27 mouse cellular contexts compared by ENCODE assay signal in the genomic region with DNA sequence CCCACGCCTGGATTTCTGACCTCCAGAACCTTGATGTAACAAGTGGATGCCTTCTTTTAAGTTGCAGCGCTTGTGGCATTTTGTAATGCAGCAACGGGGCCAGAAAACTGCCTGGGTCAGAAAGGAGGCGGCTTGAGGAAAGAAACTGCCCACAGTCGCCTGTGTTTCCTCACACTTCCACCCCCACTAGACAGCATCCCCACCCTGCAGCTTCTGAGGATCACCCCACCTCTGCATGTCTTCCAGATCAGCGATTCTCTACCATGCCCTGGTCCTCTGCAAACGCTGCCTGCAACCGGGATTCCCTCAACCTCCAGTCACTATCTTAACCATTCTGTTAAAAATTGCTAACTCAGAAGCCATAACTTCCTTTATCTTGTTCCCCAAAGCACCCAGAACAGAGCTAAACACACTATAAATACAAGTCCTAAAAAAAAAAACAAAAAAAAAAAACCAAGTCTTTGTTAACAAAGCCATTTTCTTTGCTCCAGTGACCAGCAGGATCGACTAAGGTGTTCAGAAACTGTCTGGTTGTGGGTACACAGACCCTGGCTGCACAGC. TPM values are rescaled to one million over a fixed set of nuclear protein-coding genes. Genes with fewer than 3 reads are reported as not detected.
DNase-seq lines count a peak whose midpoint lies in the region; ATAC-seq and TF ChIP-seq lines count a peak whose summit lies in the region.
"Had no signal": no experiment of that assay in that cellular context is flagged by ENCODE, and none has a peak within 500 bp of the region (broad histone marks: within the 10 kb centered on the region; RNA-seq: fewer than 3 reads in every experiment).

No protein-coding gene starts in this region.

- no peaks in the 10 kb centered on the region for H3K27me3 ChIP-seq in hindbrain, embryonic 13.5 days
- H3K27me3 ChIP-seq in hindbrain, embryonic 16.5 days (replicated peaks; ENCODE audit: control insufficient read depth, insufficient read depth, low read length): no peaks in the 10 kb centered on the region
- H3K27me3 ChIP-seq in CH12.LX (replicated peaks): no peaks in the 10 kb centered on the region
- peaks cover 31% of the 10 kb centered on the region for H3K27me3 ChIP-seq in megakaryocyte, embryonic 14.5 days (replicated peaks)
- H3K27me3 ChIP-seq: forebrain, embryonic 13.5 days; hindbrain, embryonic 15.5 days; intestine, embryonic 15.5 days; limb, embryonic 15.5 days; liver, embryonic 15.5 days; lung, embryonic 15.5 days had no signal

- H3K9me3 ChIP-seq in hindbrain, embryonic 13.5 days: no peaks in the 10 kb centered on the region
- H3K9me3 ChIP-seq in hindbrain, embryonic 16.5 days (ENCODE audit: control insufficient read depth, low read length): no peaks in the 10 kb centered on the region
- no peaks in the 10 kb centered on the region for H3K9me3 ChIP-seq in CH12.LX (replicated peaks; ENCODE audit: low read length)
- H3K9me3 ChIP-seq in megakaryocyte, embryonic 14.5 days: no peaks in the 10 kb centered on the region
- H3K9me3 ChIP-seq: forebrain, embryonic 13.5 days; hindbrain, embryonic 15.5 days; intestine, embryonic 15.5 days; limb, embryonic 15.5 days; liver, embryonic 15.5 days; lung, embryonic 15.5 days; midbrain, embryonic 12.5 days had no signal

- dilution Hi-C loops in CH12.LX (cut with MboI; ENCODE audit: extremely low pct_ligation_motif_present, extremely low pct_unique_long_range_greater_than_20kb, low sequenced_read_pairs): no loop called here

- ATAC-seq in hindbrain, embryonic 13.5 days (ENCODE audit: low FRiP score): no peak
- ATAC-seq in hindbrain, embryonic 16.5 days: no peak
- ATAC-seq: forebrain, embryonic 13.5 days; intestine, embryonic 15.5 days had no signal

- no peak for TF ChIP-seq POLR2A in CH12.LX (IDR thresholded peaks at IDR 0.05; ENCODE audit: low read depth, low read length)

- no peak overlapping the region for H3K4me3 ChIP-seq in hindbrain, embryonic 13.5 days
- no peak overlapping the region for H3K4me3 ChIP-seq in hindbrain, embryonic 16.5 days (ENCODE audit: low read length)
- H3K4me3 ChIP-seq in CH12.LX (replicated peaks in 1 of 3; ENCODE audit: low read depth in 2 of 3, low read length in 2 of 3, poor library complexity in 1 of 3): no peak overlapping the region
- H3K4me3 ChIP-seq in megakaryocyte, embryonic 14.5 days (replicated peaks): peak overlapping the region; percentile 76
- H3K4me3 ChIP-seq: forebrain, embryonic 13.5 days; heart, adult 2 months; hindbrain, embryonic 15.5 days; intestine, embryonic 15.5 days; layer of hippocampus, adult 2 months; limb, embryonic 15.5 days; liver, embryonic 15.5 days; lung, embryonic 15.5 days; midbrain, embryonic 12.5 days had no signal

- in situ Hi-C loops in CH12.LX (cut with MboI; ENCODE audit: low pct_ligation_motif_present, low pct_unique_long_range_greater_than_20kb, low sequenced_read_pairs): loop anchor here (5.0 kb wide), 1 partner anchor 32 kb away; no protein-coding TSS in a partner anchor

- no peaks in the 10 kb centered on the region for H3K79me2 ChIP-seq in CH12.LX (replicated peaks; ENCODE audit: control insufficient read depth, extremely low read depth, insufficient read depth, poor library complexity, severe bottlenecking)

- no peak for TF ChIP-seq RAD21 in CH12.LX (IDR thresholded peaks at IDR 0.05; ENCODE audit: low read depth, low read length)

- 0 out of 2 replicates have a peak overlapping the region, but pooled peaks have one; percentile 24 for H3K9ac ChIP-seq in hindbrain, embryonic 13.5 days
- no peak overlapping the region for H3K9ac ChIP-seq in hindbrain, embryonic 16.5 days (ENCODE audit: low read depth, low read length)
- H3K9ac ChIP-seq in CH12.LX (ENCODE audit: insufficient read depth, low read depth): no peak overlapping the region
- H3K9ac ChIP-seq: forebrain, embryonic 13.5 days; hindbrain, embryonic 15.5 days; intestine, embryonic 15.5 days; limb, embryonic 15.5 days; liver, embryonic 15.5 days; lung, embryonic 15.5 days; midbrain, embryonic 12.5 days had no signal

- no peak for TF ChIP-seq EP300 in CH12.LX (IDR thresholded peaks at IDR 0.05; ENCODE audit: low read length)

- no peak overlapping the region for H3K4me2 ChIP-seq in hindbrain, embryonic 13.5 days
- H3K4me2 ChIP-seq in hindbrain, embryonic 16.5 days (ENCODE audit: low read length): no peak overlapping the region
- H3K4me2 ChIP-seq in CH12.LX (ENCODE audit: insufficient read depth, low read depth, poor library complexity, severe bottlenecking): no peak overlapping the region
- H3K4me2 ChIP-seq: forebrain, embryonic 13.5 days; hindbrain, embryonic 15.5 days; intestine, embryonic 15.5 days; limb, embryonic 15.5 days; liver, embryonic 15.5 days; lung, embryonic 15.5 days; midbrain, embryonic 12.5 days had no signal

- no peak for DNase-seq in CH12.LX (ENCODE audit: extremely low read depth)
- peak; percentile 33 for DNase-seq in brain, adult 2 months (ENCODE audit: low read depth, low spot score)
- no peak for DNase-seq in spleen, postnatal 14 days (ENCODE audit: low spot score in 2 of 2)
- no peak for DNase-seq in spleen, postnatal 36 days (ENCODE audit: low spot score in 2 of 2)
- DNase-seq: cerebellum, adult 2 months; cerebellum, postnatal 25 days; gastrocnemius, postnatal 10 days; heart, postnatal 36 days; kidney, adult 8-10 months; kidney, postnatal 14 days; left cerebral cortex, postnatal 4 days; lung, postnatal 36 days; right cerebral cortex, postnatal 25 days; spleen, adult 18-20 months; thymus, postnatal 25 days had no signal

- no peaks in the 10 kb centered on the region for H3K36me3 ChIP-seq in hindbrain, embryonic 13.5 days
- H3K36me3 ChIP-seq in hindbrain, embryonic 16.5 days (ENCODE audit: control insufficient read depth, insufficient read depth, low read length): no peaks in the 10 kb centered on the region
- no peaks in the 10 kb centered on the region for H3K36me3 ChIP-seq in CH12.LX (replicated peaks in 1 of 2; ENCODE audit: control insufficient read depth in 1 of 2, insufficient read depth in 1 of 2, low read length in 1 of 2)
- no peaks in the 10 kb centered on the region for H3K36me3 ChIP-seq in megakaryocyte, embryonic 14.5 days (replicated peaks; ENCODE audit: low read length)
- H3K36me3 ChIP-seq: hindbrain, embryonic 15.5 days; intestine, embryonic 15.5 days; limb, embryonic 15.5 days; liver, embryonic 15.5 days; lung, embryonic 15.5 days; midbrain, embryonic 12.5 days had no signal

- no peak overlapping the region for H3K27ac ChIP-seq in hindbrain, embryonic 13.5 days
- no peak overlapping the region for H3K27ac ChIP-seq in hindbrain, embryonic 16.5 days (ENCODE audit: low read depth, low read length)
- H3K27ac ChIP-seq in CH12.LX (ENCODE audit: insufficient read depth, low read depth): no peak overlapping the region
- H3K27ac ChIP-seq: forebrain, embryonic 13.5 days; heart, adult 2 months; hindbrain, embryonic 15.5 days; intestine, embryonic 15.5 days; layer of hippocampus, adult 2 months; limb, embryonic 15.5 days; liver, embryonic 15.5 days; lung, embryonic 15.5 days; midbrain, embryonic 12.5 days had no signal

- TF ChIP-seq CTCF in CH12.LX (conservative IDR thresholded peaks at IDR 0.05 in 1 of 2, IDR thresholded peaks at IDR 0.05 in 1 of 2; ENCODE audit: low read depth in 2 of 2, low read length in 2 of 2): no peak

- 73% methylated on average over 9 of the region's 9 CpGs for WGBS in hindbrain, embryonic 13.5 days
- 84% methylated on average over 9 of the region's 9 CpGs for WGBS in hindbrain, embryonic 16.5 days

- H3K4me1 ChIP-seq in hindbrain, embryonic 13.5 days (replicated peaks): no peaks in the 10 kb centered on the region
- no peaks in the 10 kb centered on the region for H3K4me1 ChIP-seq in hindbrain, embryonic 16.5 days (ENCODE audit: control insufficient read depth, insufficient read depth, low read depth, low read length)
- H3K4me1 ChIP-seq in CH12.LX (ENCODE audit: control insufficient read depth in 1 of 2, insufficient read depth in 2 of 2): peaks cover 2 to 24% of the 10 kb centered on the region in 2 experiments; a peak in 3 of 4 replicates
- peaks cover 50% of the 10 kb centered on the region for H3K4me1 ChIP-seq in megakaryocyte, embryonic 14.5 days
- H3K4me1 ChIP-seq: forebrain, embryonic 13.5 days; hindbrain, embryonic 15.5 days; intestine, embryonic 15.5 days; limb, embryonic 15.5 days; lung, embryonic 15.5 days; midbrain, embryonic 12.5 days had no signal

TF ChIP-seq in CH12.LX, 34 proteins besides CTCF, POLR2A, EP300 and RAD21:
- TF ChIP-seq MAZ (IDR thresholded peaks at IDR 0.05; ENCODE audit: low read depth, low read length): no peak
- 0 out of 2 replicates have a peak, but pooled peaks have one; percentile 6 for TF ChIP-seq ZNF384 (IDR thresholded peaks at IDR 0.05; ENCODE audit: low read depth, low read length)

RNA-seq across cellular contexts. Expression of a gene that starts 44.3 kb away (rescaled TPM):
- polyA plus RNA-seq in hindbrain, embryonic 13.5 days (2015; fragmentation: Nextera tagmentation; extraction: Ambion mirVana): 2.6 and 2.8 TPM in 2 replicates
- 4.0 and 5.0 TPM in 2 replicates for polyA plus RNA-seq in hindbrain, embryonic 16.5 days (2015; fragmentation: Nextera tagmentation; extraction: Ambion mirVana)
- total RNA-seq in CH12.LX (2012; rRNA removed) (2.2 and 3.1 TPM in 2 replicates), CH12.LX (2014; rRNA removed) (1.0 and 1.1 TPM in 2 replicates)
- polyA plus RNA-seq in CH12.LX (2012; ENCODE audit: insufficient read length, low read depth): 0.97 and 1.2 TPM in 2 replicates
- polyA plus RNA-seq in megakaryocyte, embryonic 14.5 days (2012; ENCODE audit: insufficient read depth, low replicate concordance): 1.9 and 3.5 TPM in 2 replicates
